Mouse (Mus musculus): Measurements from ENCODE around the gene Cyp1b1. TPM values are rescaled to one million over a fixed set of nuclear protein-coding genes. Genes with fewer than 3 reads are reported as not detected.

The Cyp1b1 gene
- polyA plus RNA-seq, 1 experiment from 2014 or later, result 136 TPM

- no peak for DNase-seq (ENCODE audit: low read depth, low spot score)
- no peak for ATAC-seq
- in situ Hi-C loops (cut with MboI; ENCODE audit: low pct_unique_long_range_greater_than_20kb), result no loop called here
- ChIA-PET POLR2A (interaction anchor here (3.1 kb wide), 1 partner anchor 9 kb away, joined by 13 read pairs; the partner anchor contains the start of gene Cyp1b1), CTCF (no interaction called here)
- no peaks in the 10 kb centered on the region for H3K27me3 ChIP-seq
- TF ChIP-seq CTCF (IDR thresholded peaks at IDR 0.05), result no peak
These were observed 9.0 kb downstream of the Cyp1b1 start for GRCm38 (mm10) chr17:79705671-79706455.

- H3K27me3 ChIP-seq, result no peaks in the 10 kb centered on the region
- POLR2A ChIA-PET, result interaction anchor here (1.2 kb wide), 1 partner anchor 9 kb away, joined by 4 read pairs; no protein-coding TSS in a partner anchor
- ATAC-seq (peak; percentile 61), DNase-seq (ENCODE audit: low read depth, low spot score) (no peak)
- CTCF ChIA-PET, result interaction anchor here (0.6 to 1.5 kb wide), 4 partner anchors 41 to 139 kb away, joined by 3 read pairs; no protein-coding TSS in a partner anchor
- in situ Hi-C loops (cut with MboI; ENCODE audit: low pct_unique_long_range_greater_than_20kb), result no loop called here
- no peak for TF ChIP-seq CTCF (IDR thresholded peaks at IDR 0.05)
These were observed 14.0 kb downstream of the Cyp1b1 start for GRCm38 (mm10) chr17:79700871-79701270.

- ChIA-PET POLR2A (no interaction called here), CTCF (interaction anchor here (0.7 to 2.9 kb wide), 8 partner anchors 16 to 164 kb away, joined by 3 to 10 read pairs (median 6); partner anchors contain the start of gene Cyp1b1)
- H3K27me3 ChIP-seq, result no peaks in the 10 kb centered on the region
- TF ChIP-seq CTCF (IDR thresholded peaks at IDR 0.05), result peak; percentile 89
- DNase-seq (ENCODE audit: low read depth, low spot score) (no peak), ATAC-seq (peak; percentile 17)
- in situ Hi-C loops (cut with MboI; ENCODE audit: low pct_unique_long_range_greater_than_20kb), result loop anchor here (10.0 kb wide), 1 partner anchor 316 kb away; no protein-coding TSS in a partner anchor
These were observed 15.7 kb downstream of the Cyp1b1 start for GRCm38 (mm10) chr17:79699197-79699596.

GRCm38 (mm10) chr17:79695541-79695940, 19.3 kb downstream of the Cyp1b1 start:
- no peak for DNase-seq (ENCODE audit: low read depth, low spot score)
- POLR2A ChIA-PET, result no interaction called here
- TF ChIP-seq CTCF (IDR thresholded peaks at IDR 0.05), result no peak
- no peak for ATAC-seq
- CTCF ChIA-PET, result interaction anchor here (1.0 kb wide), 1 partner anchor 34 kb away, joined by 3 read pairs; no protein-coding TSS in a partner anchor
- no peaks in the 10 kb centered on the region for H3K27me3 ChIP-seq
- in situ Hi-C loops (cut with MboI; ENCODE audit: low pct_unique_long_range_greater_than_20kb), result loop anchor here (10.0 kb wide), 1 partner anchor 319 kb away; no protein-coding TSS in a partner anchor

DNA sequence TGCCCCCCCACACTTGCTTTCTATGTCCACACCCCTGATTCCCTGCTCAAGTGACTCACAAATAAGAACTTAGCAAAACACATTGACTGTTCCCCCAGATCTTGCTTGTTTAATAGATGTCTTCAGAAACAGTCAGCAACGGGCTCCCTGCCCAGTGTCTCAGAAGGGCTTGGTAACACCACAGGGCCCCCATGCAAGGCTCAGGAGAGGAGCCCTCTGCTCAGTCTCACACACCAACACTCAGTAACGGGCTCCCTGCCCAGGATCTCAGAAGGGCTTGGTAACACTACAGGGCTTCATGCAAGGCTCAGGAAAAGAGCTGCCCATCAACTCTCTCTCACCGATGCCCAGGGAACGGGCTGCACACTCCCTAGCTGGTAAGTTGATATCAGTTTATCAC, 19.8 kb downstream of the Cyp1b1 start:
- H3K27me3 ChIP-seq, result no peaks in the 10 kb centered on the region
- DNase-seq (ENCODE audit: low read depth, low spot score) (no peak), ATAC-seq (no peak)
- CTCF ChIA-PET, result interaction anchor here (1.0 kb wide), 1 partner anchor 34 kb away, joined by 3 read pairs; no protein-coding TSS in a partner anchor
- no peak for TF ChIP-seq CTCF (IDR thresholded peaks at IDR 0.05)
- in situ Hi-C loops (cut with MboI; ENCODE audit: low pct_unique_long_range_greater_than_20kb), result loop anchor here (10.0 kb wide), 1 partner anchor 320 kb away; no protein-coding TSS in a partner anchor
- POLR2A ChIA-PET, result no interaction called here

GRCm38 (mm10) chr17:79670837-79671236, 44.0 kb downstream of the Cyp1b1 start:
- POLR2A ChIA-PET, result no interaction called here
- in situ Hi-C loops (cut with MboI; ENCODE audit: low pct_unique_long_range_greater_than_20kb), result loop anchor here (25.0 kb wide), 1 partner anchor 516 kb away; no protein-coding TSS in a partner anchor
- CTCF ChIA-PET, result interaction anchor here (1.2 to 1.9 kb wide), 2 partner anchors 9 to 10 kb away, joined by 3 to 6 read pairs; no protein-coding TSS in a partner anchor
- H3K27me3 ChIP-seq, result no peaks in the 10 kb centered on the region
- TF ChIP-seq CTCF (IDR thresholded peaks at IDR 0.05), result no peak
- DNase-seq (ENCODE audit: low read depth, low spot score) (no peak), ATAC-seq (peak; percentile 51)

DNA sequence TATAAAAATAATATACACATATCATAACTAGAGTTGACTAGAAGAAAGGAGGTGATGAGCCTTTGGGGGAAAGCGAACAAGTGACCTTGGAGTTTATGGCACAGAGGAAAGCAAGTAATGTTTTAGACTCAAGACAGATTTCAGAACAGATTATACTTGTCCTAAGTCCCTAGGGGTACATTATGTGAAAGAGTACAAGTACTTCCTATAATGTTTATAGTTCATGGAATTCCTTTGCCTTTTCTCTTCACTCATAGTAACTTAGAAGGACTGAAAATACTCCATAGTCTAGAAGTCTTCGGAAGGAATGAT, 50.8 kb downstream of the Cyp1b1 start:
- POLR2A ChIA-PET, result interaction anchor here (1.2 kb wide), 1 partner anchor 50 kb away, joined by 3 read pairs; no protein-coding TSS in a partner anchor
- ATAC-seq, result no peak

DNA sequence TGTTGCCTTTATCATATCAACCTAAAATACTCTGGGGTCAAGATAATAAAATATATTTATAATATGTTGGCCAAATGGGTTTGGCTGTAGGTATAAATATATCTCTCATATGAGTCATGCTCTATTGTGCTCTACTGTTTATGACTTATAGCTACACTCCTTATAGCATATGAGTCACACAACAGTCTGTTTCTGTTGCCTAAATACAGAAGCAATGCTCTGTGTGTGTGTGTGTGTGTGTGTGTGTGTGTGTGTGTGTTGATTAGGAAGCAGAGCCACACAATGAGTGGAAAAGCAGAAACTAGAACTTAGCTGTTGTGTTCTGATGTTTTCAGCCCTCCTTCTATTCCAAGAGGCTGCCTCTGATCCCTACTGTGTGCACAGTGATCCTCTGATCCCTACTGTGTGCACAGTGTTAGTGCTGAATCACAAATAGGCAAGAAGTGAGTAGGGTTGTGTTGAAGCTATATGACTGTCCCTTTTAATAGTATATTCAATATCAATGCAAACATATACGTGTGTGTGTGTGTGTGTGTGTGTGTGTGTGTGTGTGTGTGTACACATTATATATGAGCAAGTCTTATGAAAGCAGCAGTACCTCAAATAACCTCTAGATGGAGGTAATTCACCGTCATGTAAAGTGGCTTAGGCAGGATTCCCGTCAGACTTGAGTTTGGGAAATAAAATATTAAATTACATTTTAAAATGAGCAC, 51.3 kb downstream of the Cyp1b1 start:
- DNase-seq (ENCODE audit: low read depth, low spot score) (no peak), ATAC-seq (no peak)
- ChIA-PET POLR2A (interaction anchor here (1.2 kb wide), 1 partner anchor 50 kb away, joined by 3 read pairs; no protein-coding TSS in a partner anchor), CTCF (interaction anchor here (0.9 to 1.9 kb wide), 4 partner anchors 13 to 205 kb away, joined by 3 to 6 read pairs (median 4); no protein-coding TSS in a partner anchor)
- no peaks in the 10 kb centered on the region for H3K27me3 ChIP-seq
- in situ Hi-C loops (cut with MboI; ENCODE audit: low pct_unique_long_range_greater_than_20kb), result loop anchor here (10.0 to 25.0 kb wide), 2 partner anchors 341 to 524 kb away; no protein-coding TSS in a partner anchor
- peak; percentile 47 for TF ChIP-seq CTCF (IDR thresholded peaks at IDR 0.05)

More for the DNA sequence above, 50.8 kb downstream of the Cyp1b1 start:
- TF ChIP-seq CTCF (IDR thresholded peaks at IDR 0.05), result no peak
- CTCF ChIA-PET, result interaction anchor here (1.3 to 1.9 kb wide), 2 partner anchors 14 to 53 kb away, joined by 4 to 5 read pairs; no protein-coding TSS in a partner anchor
- in situ Hi-C loops (cut with MboI; ENCODE audit: low pct_unique_long_range_greater_than_20kb), result loop anchor here (10.0 to 25.0 kb wide), 2 partner anchors 341 to 523 kb away; no protein-coding TSS in a partner anchor
- DNase-seq (ENCODE audit: low read depth, low spot score), result no peak
- no peaks in the 10 kb centered on the region for H3K27me3 ChIP-seq

GRCm38 (mm10) chr17:79661848-79662247, 53.0 kb downstream of the Cyp1b1 start:
- CTCF ChIA-PET, result interaction anchor here (0.8 to 1.4 kb wide), 15 partner anchors 9 to 201 kb away, joined by 3 to 10 read pairs (median 4); no protein-coding TSS in a partner anchor
- ATAC-seq, result no peak
- in situ Hi-C loops (cut with MboI; ENCODE audit: low pct_unique_long_range_greater_than_20kb), result loop anchor here (10.0 to 25.0 kb wide), 2 partner anchors 343 to 525 kb away; no protein-coding TSS in a partner anchor
- no peak for TF ChIP-seq CTCF (IDR thresholded peaks at IDR 0.05)
- POLR2A ChIA-PET, result no interaction called here
- no peak for DNase-seq (ENCODE audit: low read depth, low spot score)
- no peaks in the 10 kb centered on the region for H3K27me3 ChIP-seq

- ATAC-seq, result no peak
- no peaks in the 10 kb centered on the region for H3K27me3 ChIP-seq
- ChIA-PET POLR2A (no interaction called here), CTCF (interaction anchor here (0.7 to 1.4 kb wide), 19 partner anchors 9 to 202 kb away, joined by 3 to 10 read pairs (median 3); no protein-coding TSS in a partner anchor)
- peak; percentile 76 for TF ChIP-seq CTCF (IDR thresholded peaks at IDR 0.05)
- in situ Hi-C loops (cut with MboI; ENCODE audit: low pct_unique_long_range_greater_than_20kb), result loop anchor here (10.0 to 25.0 kb wide), 2 partner anchors 343 to 526 kb away; no protein-coding TSS in a partner anchor
- DNase-seq (ENCODE audit: low read depth, low spot score), result no peak
These were observed 53.5 kb downstream of the Cyp1b1 start for GRCm38 (mm10) chr17:79661387-79661786.
